Mouse (Mus musculus): ENCODE data around the gene Fbh1. TPM values are rescaled to one million over a fixed set of nuclear protein-coding genes. Genes with fewer than 3 reads are reported as not detected.

The Fbh1 gene
- polyA plus RNA-seq, 2 experiments = 13.0 to 24.8 TPM

- Histone ChIP-seq H3K9me3 (ENCODE audit: control insufficient read depth, low read length) (no peaks in the 10 kb centered on the region), H3K4me2 (ENCODE audit: low read depth) (no peak overlapping the region), H3K4me3 (ENCODE audit: insufficient read depth in 1 of 2, low read depth in 2 of 2, low read length in 2 of 2) (no peak overlapping the region), H3K4me1 (replicated peaks; ENCODE audit: control insufficient read depth in 2 of 2, insufficient read depth in 2 of 2, low read length in 1 of 2) (peaks cover 0 to 12% of the 10 kb centered on the region in 2 experiments; a peak in 2 of 4 replicates), H3K9ac (replicated peaks) (no peak overlapping the region), H3K36me3 (replicated peaks; ENCODE audit: control insufficient read depth, insufficient read depth, low read depth) (no peaks in the 10 kb centered on the region), H3K27me3 (ENCODE audit: control insufficient read depth, insufficient read depth, low read length) (no peaks in the 10 kb centered on the region), H3K27ac (no peak overlapping the region)
- WGBS (ENCODE audit: insufficient replicate concordance) = 54% methylated on average over 2 of the region's 2 CpGs
- DNase-seq (ENCODE audit: low read depth in 3 of 3, low spot score in 3 of 3) (no peak), ATAC-seq (ENCODE audit: insufficient read depth) (peak; percentile 45; the same call in 1 of the 2 replicates)
- no peak for TF ChIP-seq CTCF (IDR thresholded peaks at IDR 0.05; ENCODE audit: low read depth)
- no peak for TF ChIP-seq EP300 (IDR thresholded peaks at IDR 0.05; ENCODE audit: low read depth)
Observed at GRCm38 (mm10) chr2:11694104-11694503, 83.3 kb downstream of the Fbh1 start.

DNA sequence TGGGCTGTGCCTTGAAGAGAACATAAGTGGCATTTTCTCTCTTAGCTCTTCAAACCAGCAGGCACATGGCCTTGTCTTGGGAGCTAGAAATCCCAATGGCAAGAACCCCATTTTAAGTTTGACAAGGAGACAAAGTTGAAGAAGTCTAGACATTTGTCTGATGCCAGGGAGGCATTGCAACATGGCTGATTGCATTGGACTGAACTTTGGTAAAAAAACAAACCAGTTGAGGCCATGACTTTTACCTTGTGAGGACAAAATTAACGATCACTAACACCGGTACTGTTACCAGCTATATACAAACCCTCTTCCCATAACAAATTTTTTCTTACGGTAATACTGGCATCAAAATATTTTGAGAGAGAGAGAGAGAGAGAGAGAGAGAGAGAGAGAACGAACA lies 84.0 kb downstream of the Fbh1 start:
- no peak for TF ChIP-seq CTCF (IDR thresholded peaks at IDR 0.05; ENCODE audit: low read depth)
- TF ChIP-seq EP300 (IDR thresholded peaks at IDR 0.05; ENCODE audit: low read depth) = no peak
- no peaks in the 10 kb centered on the region for H3K36me3 ChIP-seq (replicated peaks; ENCODE audit: control insufficient read depth, insufficient read depth, low read depth)
- no peaks in the 10 kb centered on the region for H3K9me3 ChIP-seq (ENCODE audit: control insufficient read depth, low read length)
- H3K27ac ChIP-seq = no peak overlapping the region
- no peak for ATAC-seq (ENCODE audit: insufficient read depth)
- H3K4me3 ChIP-seq (ENCODE audit: insufficient read depth in 1 of 2, low read depth in 2 of 2, low read length in 2 of 2) = no peak overlapping the region
- no peak overlapping the region for H3K4me2 ChIP-seq (ENCODE audit: low read depth)
- H3K4me1 ChIP-seq (replicated peaks; ENCODE audit: control insufficient read depth in 2 of 2, insufficient read depth in 2 of 2, low read length in 1 of 2) = peaks cover 0 to 12% of the 10 kb centered on the region in 2 experiments; a peak in 2 of 4 replicates
- no peak overlapping the region for H3K9ac ChIP-seq (replicated peaks)
- H3K27me3 ChIP-seq (ENCODE audit: control insufficient read depth, insufficient read depth, low read length) = no peaks in the 10 kb centered on the region
- 52% methylated on average over 4 of the region's 4 CpGs for WGBS (ENCODE audit: insufficient replicate concordance)
- DNase-seq (ENCODE audit: low read depth in 3 of 3, low spot score in 3 of 3) = no peak

Other genes with a start within 250 kb of the Fbh1 start
- gene Pfkfb3, start 223.5 kb downstream of the Fbh1 start, polyA plus RNA-seq (2012; rRNA removed) = 4.6 and 5.2 TPM in 2 replicates
- 2.6 and 3.5 TPM in 2 replicates for gene Pfkfb3, start 223.5 kb downstream of the Fbh1 start, polyA plus RNA-seq (2014; fragmentation: Nextera tagmentation; extraction: Ambion mirVana)
- gene Rbm17, start 173.4 kb downstream of the Fbh1 start, polyA plus RNA-seq (2012; rRNA removed) = 28.3 and 63.0 TPM in 2 replicates
- 53.2 and 54.0 TPM in 2 replicates for gene Rbm17, start 173.4 kb downstream of the Fbh1 start, polyA plus RNA-seq (2014; fragmentation: Nextera tagmentation; extraction: Ambion mirVana)
- not detected in 2 replicates for gene Gm17490, start 151.3 kb downstream of the Fbh1 start, polyA plus RNA-seq (2012; rRNA removed)
- not detected in 2 replicates for gene Gm17490, start 151.3 kb downstream of the Fbh1 start, polyA plus RNA-seq (2014; fragmentation: Nextera tagmentation; extraction: Ambion mirVana)
- gene Il2ra, start 134.8 kb downstream of the Fbh1 start, polyA plus RNA-seq (2012; rRNA removed) = 0.01 TPM in 1 of 2 replicates, not detected in the other
- not detected in 2 replicates for gene Il2ra, start 134.8 kb downstream of the Fbh1 start, polyA plus RNA-seq (2014; fragmentation: Nextera tagmentation; extraction: Ambion mirVana)
- 3.8 and 5.9 TPM in 2 replicates for gene Il15ra, start 72.3 kb downstream of the Fbh1 start, polyA plus RNA-seq (2012; rRNA removed)
- gene Il15ra, start 72.3 kb downstream of the Fbh1 start, polyA plus RNA-seq (2014; fragmentation: Nextera tagmentation; extraction: Ambion mirVana) = 3.7 and 5.1 TPM in 2 replicates
- 19.0 and 21.4 TPM in 2 replicates for gene Ankrd16, start 294 bp upstream of the Fbh1 start, polyA plus RNA-seq (2012; rRNA removed)
- gene Ankrd16, start 294 bp upstream of the Fbh1 start, polyA plus RNA-seq (2014; fragmentation: Nextera tagmentation; extraction: Ambion mirVana) = 4.0 and 6.2 TPM in 2 replicates